Mouse (Mus musculus) heart, postnatal 0 days (tissue): ENCODE measurements around the gene Fhl2.

ENCODE experiments used
- CTCF ChIP-seq: IDR thresholded peaks from 2 replicates; pipeline ENCODE4 v1.5.1; 2016; ENCODE audit warnings: antibody characterized with exemption, control low read depth, low read depth
- EP300 ChIP-seq: IDR thresholded peaks from 2 replicates; pipeline ENCODE4 v1.6.1; 2016; ENCODE audit warnings: antibody characterized with exemption, low read depth

DNA sequence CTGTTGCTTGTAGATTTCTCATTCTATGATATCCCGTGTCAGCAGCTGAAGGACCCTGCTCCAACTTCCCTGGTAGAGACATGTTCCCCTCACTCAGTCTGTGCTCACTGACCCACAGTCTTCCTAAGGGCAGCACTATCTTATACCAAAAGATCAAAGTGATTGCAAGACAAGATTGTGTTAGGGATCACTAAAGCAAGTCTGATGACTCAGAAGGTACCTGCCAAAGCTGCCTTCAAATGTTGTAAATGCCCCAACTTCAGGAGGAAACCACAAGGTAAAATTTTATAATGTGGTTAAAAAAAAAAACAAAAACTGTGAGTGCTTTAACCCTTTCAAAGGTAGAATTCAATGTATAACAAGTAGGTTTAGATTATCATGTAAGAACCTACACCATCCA lies 10.4 kb upstream of the Fhl2 start:
- TF ChIP-seq CTCF (no peak), EP300 (no peak)
